Comparison of ENCODE assay signal across 14 mouse cellular contexts in the genomic region with DNA sequence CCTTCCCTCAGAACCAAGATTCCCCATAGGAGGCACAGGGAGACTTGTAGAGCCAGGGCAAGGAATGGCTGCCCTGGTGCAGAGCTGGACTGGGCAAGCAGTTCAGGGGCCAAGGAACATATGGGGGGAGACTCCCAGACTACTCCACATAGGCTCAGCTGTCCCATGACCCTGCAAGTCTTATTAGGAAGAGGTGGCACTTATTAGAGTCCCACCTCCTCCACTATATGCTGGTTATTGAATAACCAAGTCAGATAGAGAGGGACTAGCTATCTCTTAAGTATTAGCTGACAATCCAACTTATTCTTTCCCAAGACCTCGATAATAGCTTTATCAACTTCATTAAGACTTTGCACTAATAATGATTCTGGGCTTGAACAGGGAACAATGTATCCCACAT.
"Had no signal": no experiment of that assay in that cellular context is flagged by ENCODE, and none has a peak within 500 bp of the region (broad histone marks: within the 10 kb centered on the region; RNA-seq: fewer than 3 reads in every experiment).

No protein-coding gene starts in this region.

- DNase-seq: kidney, adult 2 months; kidney, postnatal 36 days; layer of hippocampus, postnatal 36 days; liver, embryonic 13.5 days; lung, adult 2 months; lung, postnatal 14 days; right cerebral cortex, adult 18-20 months; right cerebral cortex, postnatal 25 days had no signal

- H3K36me3 ChIP-seq: liver, embryonic 13.5 days; midbrain, embryonic 12.5 days; midbrain, embryonic 15.5 days; neural tube, embryonic 12.5 days; neural tube, embryonic 15.5 days had no signal

- H3K27me3 ChIP-seq: liver, embryonic 13.5 days; midbrain, embryonic 12.5 days; midbrain, embryonic 15.5 days; neural tube, embryonic 12.5 days; neural tube, embryonic 15.5 days had no signal

- H3K4me3 ChIP-seq: left cerebral cortex, adult 2 months; liver, embryonic 13.5 days; midbrain, embryonic 12.5 days; midbrain, embryonic 15.5 days; neural tube, embryonic 12.5 days; neural tube, embryonic 15.5 days had no signal

- H3K27ac ChIP-seq: kidney, postnatal 0 days; left cerebral cortex, adult 2 months; liver, embryonic 13.5 days; midbrain, embryonic 12.5 days; midbrain, embryonic 15.5 days; neural tube, embryonic 12.5 days; neural tube, embryonic 15.5 days had no signal

- H3K4me1 ChIP-seq: midbrain, embryonic 12.5 days; midbrain, embryonic 15.5 days; neural tube, embryonic 12.5 days had no signal
